Mouse (Mus musculus) spleen, adult 2 months (tissue): ENCODE measurements around the gene Gm11084. TPM values are rescaled to one million over a fixed set of nuclear protein-coding genes. Genes with fewer than 3 reads are reported as not detected.

Experiments used
- DNase-seq, 2 experiments: peaks; one replicate each; pipeline versions ENCODE4 v3.0.0 to v3.0.0-alpha.2; 2012 to 2021; ENCODE audit warnings: low spot score in 2 of 2, low read depth in 1 of 2
- H3K27ac ChIP-seq: fragments of 200-500 bp; 2 replicates; pipeline ENCODE4 v1.5.1; 2012; ENCODE audit warnings: low read length, inconsistent platforms; ENCODE audit not compliant: insufficient read depth
- H3K27me3 ChIP-seq: fragments of 200-500 bp; 2 replicates; pipeline ENCODE4 v1.6.1; 2012; ENCODE audit warnings: mild to moderate bottlenecking, moderate library complexity, low read length, inconsistent platforms; ENCODE audit not compliant: control insufficient read depth, insufficient read depth
- H3K36me3 ChIP-seq: fragments of 200-500 bp; 2 replicates; pipeline ENCODE4 v1.6.1; 2012; ENCODE audit warnings: mild to moderate bottlenecking, low read length, inconsistent platforms; ENCODE audit not compliant: control insufficient read depth, insufficient read depth
- H3K4me1 ChIP-seq: fragments of 200-500 bp; 2 replicates; pipeline ENCODE4 v1.6.1; 2011; ENCODE audit warnings: inconsistent platforms; ENCODE audit not compliant: control insufficient read depth, insufficient read depth, insufficient read length
- H3K4me3 ChIP-seq: fragments of 200-500 bp; 2 replicates; pipeline ENCODE4 v1.5.1; 2011; ENCODE audit warnings: mild to moderate bottlenecking, inconsistent platforms; ENCODE audit not compliant: insufficient read depth, insufficient read length; ENCODE audit errors: extremely low read depth
- CTCF ChIP-seq: fragments of 200-500 bp; IDR thresholded peaks from 2 replicates; pipeline ENCODE4 v1.5.1; 2011; ENCODE audit warnings: mild to moderate bottlenecking, inconsistent platforms; ENCODE audit not compliant: insufficient read depth, insufficient read length, insufficient replicate concordance; ENCODE audit errors: extremely low read depth
- POLR2A ChIP-seq: fragments of 200-500 bp; IDR thresholded peaks from 2 replicates; pipeline ENCODE4 v1.6.1; 2011; ENCODE audit warnings: low read depth, low read length, inconsistent platforms
- WGBS: fragments of 180-500 bp; shearing (Covaris S2); methylation state at CpG from one replicate; pipeline ENCODE4 v1.1.7; 2018; 5-methylcytosine and 5-hydroxymethylcytosine counted together
- polyA plus RNA-seq: library from polyadenylated mRNA; depleted of rRNA; stranded (reverse); fragments of >200 nt; gene quantifications from 2 replicates; pipeline ENCODE4 v1.2.3, GENCODE M21; 2012

Gene Gm11084
- polyA plus RNA-seq, 1 experiment = not detected

DNA sequence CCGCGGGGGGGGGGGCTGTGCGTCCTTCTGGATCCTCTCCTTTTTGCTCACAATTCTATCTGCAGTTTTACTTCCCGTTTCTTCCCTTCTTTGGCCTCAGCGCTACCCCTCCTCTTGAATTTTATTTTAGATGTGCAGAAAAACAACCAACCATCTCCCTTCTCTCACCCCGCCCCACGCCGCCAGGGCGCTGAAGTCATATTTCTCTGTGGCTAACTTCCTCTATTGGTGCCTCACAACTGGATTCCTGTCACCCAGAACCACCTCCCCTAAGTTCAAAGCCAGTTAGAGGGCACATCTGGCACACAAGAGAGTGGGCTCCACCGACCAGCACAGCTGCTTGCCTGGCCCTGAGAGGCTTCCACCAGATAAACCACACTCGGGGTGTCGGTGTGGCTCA, 16.5 kb upstream of the Gm11084 start:
- no peak for TF ChIP-seq CTCF
- no peak for TF ChIP-seq POLR2A
- peak; percentile 75 to 84 for DNase-seq
- Histone ChIP-seq H3K27me3 (no peaks in the 10 kb centered on the region), H3K4me1 (peaks cover 21% of the 10 kb centered on the region), H3K36me3 (no peaks in the 10 kb centered on the region), H3K4me3 (peak overlapping the region; percentile 22; the same call in 1 of the 2 replicates), H3K27ac (peak overlapping the region; percentile 86)
- 4% methylated on average over 12 of the region's 12 CpGs for WGBS

DNA sequence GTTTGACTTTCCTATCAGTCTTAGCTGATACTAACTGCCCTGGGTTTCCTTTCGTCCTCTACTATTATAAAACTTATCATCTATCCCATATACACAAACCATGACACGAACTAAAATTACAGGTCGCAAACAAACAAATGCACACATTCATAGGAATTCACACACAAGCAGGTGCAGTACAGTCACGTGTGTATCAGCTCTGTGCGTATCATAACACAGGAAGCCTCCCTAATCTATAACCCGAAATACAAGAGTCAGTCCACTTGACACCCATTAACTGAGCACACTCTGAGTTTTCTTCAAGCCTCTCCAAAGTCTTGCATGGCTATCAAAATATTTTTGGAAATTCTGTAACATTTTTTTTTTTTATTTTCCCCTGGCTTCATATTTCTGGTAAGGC, 15.9 kb upstream of the Gm11084 start:
- H3K4me3 ChIP-seq = no peak overlapping the region
- H3K36me3 ChIP-seq = no peaks in the 10 kb centered on the region
- TF ChIP-seq CTCF (no peak), POLR2A (no peak)
- H3K27me3 ChIP-seq = no peaks in the 10 kb centered on the region
- 41% methylated on average over 6 of the region's 6 CpGs for WGBS
- H3K4me1 ChIP-seq = peaks cover 25% of the 10 kb centered on the region
- DNase-seq = no peak
- peak overlapping the region; percentile 33; the same call in 1 of the 2 replicates for H3K27ac ChIP-seq

DNA sequence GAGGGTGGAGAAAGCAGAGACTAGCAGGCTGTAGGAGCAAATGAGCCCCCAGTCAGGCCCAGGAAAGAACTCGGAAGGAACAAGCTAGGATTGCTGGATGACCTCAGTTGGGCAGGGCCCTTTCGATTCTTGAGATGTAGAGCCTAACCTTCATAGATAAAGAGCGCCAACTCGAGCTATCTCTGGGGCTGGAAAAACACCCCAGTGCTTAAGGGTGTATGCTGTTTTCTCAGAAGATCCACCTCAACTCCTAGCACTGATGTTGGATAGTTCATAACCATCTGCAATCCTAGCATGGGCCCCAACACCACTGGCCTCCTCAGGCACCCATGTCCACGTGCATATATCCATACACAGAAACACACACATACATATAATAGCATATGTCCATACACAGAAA, 15.5 kb upstream of the Gm11084 start:
- 76% methylated on average over 5 of the region's 5 CpGs for WGBS
- Histone ChIP-seq H3K27ac (peak overlapping the region; percentile 21), H3K4me1 (peaks cover 25% of the 10 kb centered on the region), H3K27me3 (no peaks in the 10 kb centered on the region), H3K4me3 (no peak overlapping the region), H3K36me3 (no peaks in the 10 kb centered on the region)
- DNase-seq = no peak
- TF ChIP-seq CTCF = no peak
- TF ChIP-seq POLR2A = no peak

DNA sequence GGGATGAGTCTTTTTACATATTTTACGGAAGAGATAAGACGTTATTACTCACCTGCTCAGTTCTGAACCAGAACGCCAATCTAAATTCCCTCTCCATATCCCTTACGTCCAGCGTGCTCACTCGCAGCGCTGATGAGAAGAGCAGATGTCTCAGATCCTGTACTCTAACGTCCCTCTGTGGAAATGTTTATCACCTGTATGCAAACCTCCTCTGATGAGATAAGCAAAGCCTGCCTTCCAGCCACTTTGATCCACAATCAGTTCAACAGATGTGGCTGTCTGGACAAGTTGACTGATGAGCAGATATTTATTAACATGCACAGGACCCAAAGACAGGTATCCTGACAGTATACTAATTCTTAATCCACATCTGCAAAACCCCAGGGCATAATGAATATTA, 13.7 kb upstream of the Gm11084 start:
- Histone ChIP-seq H3K27ac (no peak overlapping the region), H3K27me3 (no peaks in the 10 kb centered on the region), H3K4me1 (peaks cover 31% of the 10 kb centered on the region), H3K36me3 (no peaks in the 10 kb centered on the region), H3K4me3 (no peak overlapping the region)
- no peak for TF ChIP-seq POLR2A
- TF ChIP-seq CTCF = no peak
- 74% methylated on average over 8 of the region's 8 CpGs for WGBS
- DNase-seq = no peak

DNA sequence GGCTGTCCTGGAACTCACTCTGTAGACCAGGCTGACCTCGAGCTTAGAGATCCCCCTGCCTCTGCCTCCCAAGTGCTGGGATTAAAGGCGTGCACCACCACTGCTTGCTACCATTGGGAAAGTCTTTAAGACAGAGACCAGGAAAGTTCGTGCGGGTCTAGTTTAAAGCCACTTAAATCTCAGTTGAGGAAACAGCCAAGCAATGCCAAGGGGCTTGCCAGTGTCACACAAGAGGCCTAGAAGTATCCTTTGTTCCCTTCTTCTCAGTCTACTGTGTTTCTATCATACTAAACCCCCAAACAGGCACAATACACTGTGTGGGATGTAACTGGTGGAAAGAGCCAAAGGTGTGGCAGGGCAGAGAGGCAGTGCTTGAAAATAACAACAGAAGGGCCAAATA, 11.1 kb upstream of the Gm11084 start:
- 85% methylated on average over 4 of the region's 4 CpGs for WGBS
- no peak for DNase-seq
- no peaks in the 10 kb centered on the region for H3K27me3 ChIP-seq
- H3K27ac ChIP-seq = peak overlapping the region; percentile 72
- TF ChIP-seq POLR2A (no peak), CTCF (no peak)
- H3K4me3 ChIP-seq = no peak overlapping the region
- H3K4me1 ChIP-seq = peaks cover 17% of the 10 kb centered on the region
- no peaks in the 10 kb centered on the region for H3K36me3 ChIP-seq

DNA sequence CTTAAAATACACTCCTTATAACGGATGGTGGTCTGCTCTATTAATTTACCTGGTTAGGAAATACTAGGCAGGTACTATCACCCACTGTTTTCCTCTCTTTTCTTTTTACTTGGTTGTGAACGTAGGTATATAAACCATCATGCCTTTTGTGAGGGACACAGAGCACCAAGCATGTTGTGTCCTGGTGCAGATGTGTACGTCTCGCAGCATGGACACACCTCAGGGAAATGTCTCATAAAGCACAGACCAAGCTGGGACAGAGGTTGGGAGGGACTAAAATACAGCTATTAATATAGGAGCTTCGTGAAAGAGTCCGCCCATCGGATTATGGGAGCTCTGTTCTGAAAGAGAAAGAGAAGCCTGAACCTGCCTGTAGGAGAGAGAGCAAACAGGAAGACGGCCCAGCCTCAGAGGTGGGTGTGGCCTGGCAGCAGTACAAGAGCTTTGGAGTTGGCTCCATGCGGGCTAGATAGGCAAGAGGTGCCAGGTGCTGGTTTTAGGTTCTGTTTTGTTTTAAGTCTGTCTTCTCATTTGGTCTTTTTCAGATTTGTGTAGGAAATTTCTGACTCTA, 10.4 kb upstream of the Gm11084 start:
- Histone ChIP-seq H3K4me1 (peaks cover 12% of the 10 kb centered on the region), H3K27ac (peak overlapping the region; percentile 72), H3K27me3 (no peaks in the 10 kb centered on the region), H3K36me3 (no peaks in the 10 kb centered on the region), H3K4me3 (peak overlapping the region; percentile 35)
- TF ChIP-seq CTCF (no peak), POLR2A (no peak)
- DNase-seq = peak; percentile 63 to 74
- 7% methylated on average over 9 of the region's 9 CpGs for WGBS

DNA sequence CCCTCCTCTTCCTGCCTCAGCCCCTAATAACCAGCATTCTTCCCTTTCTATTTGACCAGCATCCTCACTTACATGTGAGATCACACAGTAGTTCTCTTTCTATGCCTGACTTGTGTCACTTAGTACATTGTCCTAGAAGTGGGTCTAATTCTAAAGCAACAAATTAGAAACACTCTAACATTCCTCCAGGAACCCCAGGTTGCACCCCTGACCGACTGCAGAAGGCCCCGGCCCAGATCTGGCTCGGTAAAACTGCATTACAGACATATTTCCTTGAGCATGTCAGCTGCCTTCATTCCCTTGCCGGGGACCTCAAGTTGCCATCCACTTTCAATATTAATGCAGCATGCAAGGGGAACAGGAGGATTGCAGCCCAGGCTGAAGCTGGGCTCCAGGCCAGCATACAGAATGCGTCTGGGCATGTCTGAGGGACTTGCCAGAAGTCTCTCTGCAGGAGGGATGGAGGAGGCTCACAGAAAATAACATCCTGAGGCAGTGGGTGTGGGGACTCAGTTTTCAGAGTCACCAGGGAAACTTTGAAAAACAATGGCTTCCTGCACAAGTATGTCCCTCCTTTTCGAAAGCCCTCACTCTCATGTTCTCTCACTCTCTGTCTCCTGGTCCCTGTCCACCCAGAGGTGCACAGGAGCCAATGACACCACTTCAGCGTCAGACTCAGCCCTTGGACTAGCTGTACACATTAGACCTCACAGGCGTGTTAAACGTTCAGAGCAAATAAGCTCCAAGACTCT, 9.0 kb upstream of the Gm11084 start:
- WGBS = 40% methylated on average over 9 of the region's 9 CpGs
- no peak for TF ChIP-seq POLR2A
- TF ChIP-seq CTCF = no peak
- no peaks in the 10 kb centered on the region for H3K36me3 ChIP-seq
- H3K27ac ChIP-seq = peak overlapping the region; percentile 64
- no peak overlapping the region for H3K4me3 ChIP-seq
- peak in 1 of 2 experiments; percentile 26 for DNase-seq
- H3K27me3 ChIP-seq = no peaks in the 10 kb centered on the region
- H3K4me1 ChIP-seq = peaks cover 10% of the 10 kb centered on the region; the same call in 1 of the 2 replicates
